ENCODE assay signal across 9 mouse cellular contexts in the genomic region with DNA sequence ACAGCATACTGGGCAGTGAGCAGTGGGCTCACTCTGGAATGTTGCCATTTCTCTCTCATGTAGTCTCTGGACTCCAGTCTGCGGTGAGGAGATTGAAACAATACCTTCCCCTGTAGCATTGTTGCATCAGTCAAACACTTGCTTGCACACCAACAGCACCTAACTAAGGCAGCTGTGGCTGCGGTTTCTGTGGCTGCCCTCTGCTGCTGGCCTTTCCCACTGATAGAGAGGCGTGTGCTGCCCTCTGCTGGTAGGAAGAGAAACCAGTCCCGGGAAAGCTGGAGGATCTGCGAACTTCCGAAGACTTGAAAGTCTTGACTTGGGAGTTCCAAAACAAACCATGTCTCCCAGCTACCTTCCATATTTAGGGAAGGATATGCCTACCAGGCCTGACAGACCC.
DNase-seq lines count a peak whose midpoint lies in the region; ATAC-seq and TF ChIP-seq lines count a peak whose summit lies in the region.
"Had no signal": no experiment of that assay in that cellular context is flagged by ENCODE, and none has a peak within 500 bp of the region (broad histone marks: within the 10 kb centered on the region; RNA-seq: fewer than 3 reads in every experiment).

No protein-coding gene starts in this region.

- ATAC-seq in embryonic facial prominence, embryonic 12.5 days (ENCODE audit: insufficient number of reproducible peaks, insufficient read depth, low FRiP score, low TSS enrichment), result peak; percentile 1; the same call in 1 of the 2 replicates
- ATAC-seq in kidney, postnatal 0 days (replicated peaks; ENCODE audit: low FRiP score, low read depth), result no peak
- peak; percentile 50; the same call in 1 of the 2 replicates for ATAC-seq in liver, embryonic 13.5 days (ENCODE audit: low read depth)
- peak; percentile 50; the same call in 1 of the 2 replicates for ATAC-seq in stomach, embryonic 14.5 days (ENCODE audit: insufficient number of reproducible peaks, insufficient read depth, low FRiP score, low read depth)

- no peak overlapping the region for H3K4me3 ChIP-seq in C2C12 (ENCODE audit: insufficient read depth, poor library complexity, severe bottlenecking)
- no peak overlapping the region for H3K4me3 ChIP-seq in embryonic facial prominence, embryonic 12.5 days
- H3K4me3 ChIP-seq in heart, embryonic 10.5 days, result no peak overlapping the region
- H3K4me3 ChIP-seq in kidney, postnatal 0 days (replicated peaks; ENCODE audit: low read depth, low read length), result no peak overlapping the region
- no peak overlapping the region for H3K4me3 ChIP-seq in liver, embryonic 13.5 days (replicated peaks)
- no peak overlapping the region for H3K4me3 ChIP-seq in stomach, embryonic 14.5 days (ENCODE audit: low read depth, low read length)
- H3K4me3 ChIP-seq: erythroblast, embryonic 14.5 days had no signal

- H3K27ac ChIP-seq in embryonic facial prominence, embryonic 12.5 days, result no peak overlapping the region
- H3K27ac ChIP-seq in heart, embryonic 10.5 days, result no peak overlapping the region
- no peak overlapping the region for H3K27ac ChIP-seq in kidney, postnatal 0 days
- H3K27ac ChIP-seq in liver, embryonic 13.5 days, result no peak overlapping the region
- H3K27ac ChIP-seq in stomach, embryonic 14.5 days (ENCODE audit: low read length), result no peak overlapping the region

- peaks cover 21% of the 10 kb centered on the region for H3K4me1 ChIP-seq in embryonic facial prominence, embryonic 12.5 days
- peaks cover 5% of the 10 kb centered on the region for H3K4me1 ChIP-seq in heart, embryonic 10.5 days
- H3K4me1 ChIP-seq in kidney, postnatal 0 days (replicated peaks; ENCODE audit: insufficient read depth, low read length), result peaks cover 6% of the 10 kb centered on the region; the same call in 1 of the 2 replicates
- peaks cover 5% of the 10 kb centered on the region; the same call in 1 of the 2 replicates for H3K4me1 ChIP-seq in liver, embryonic 13.5 days (replicated peaks)
- no peaks in the 10 kb centered on the region for H3K4me1 ChIP-seq in stomach, embryonic 14.5 days (ENCODE audit: control insufficient read depth, insufficient read depth, low read length)

- no peaks in the 10 kb centered on the region for H3K79me2 ChIP-seq in C2C12 (ENCODE audit: control insufficient read depth, insufficient read depth)

- DNase-seq in adrenal gland, postnatal 25 days, result peak; percentile 76
- peak; percentile 89 for DNase-seq in heart, embryonic 10.5 days (ENCODE audit: low spot score)
- peak; percentile 94 for DNase-seq in kidney, postnatal 0 days (ENCODE audit: low spot score)
- DNase-seq in liver, embryonic 13.5 days, result peak; percentile 23
- DNase-seq in neural tube, embryonic 10.5 days (ENCODE audit: extremely low spot score, low spot score), result peak; percentile 73

- H3K9ac ChIP-seq in embryonic facial prominence, embryonic 12.5 days, result no peak overlapping the region
- H3K9ac ChIP-seq in kidney, postnatal 0 days (ENCODE audit: low read depth, low read length), result no peak overlapping the region
- H3K9ac ChIP-seq in liver, embryonic 13.5 days, result no peak overlapping the region
- no peak overlapping the region for H3K9ac ChIP-seq in stomach, embryonic 14.5 days (replicated peaks; ENCODE audit: low read depth, low read length)

- H3K4me2 ChIP-seq in embryonic facial prominence, embryonic 12.5 days (replicated peaks), result no peak overlapping the region
- H3K4me2 ChIP-seq in kidney, postnatal 0 days (ENCODE audit: low read length), result no peak overlapping the region
- no peak overlapping the region for H3K4me2 ChIP-seq in liver, embryonic 13.5 days
- no peak overlapping the region for H3K4me2 ChIP-seq in stomach, embryonic 14.5 days (replicated peaks; ENCODE audit: low read depth, low read length)

- TF ChIP-seq CTCF in C2C12 (IDR thresholded peaks at IDR 0.05; ENCODE audit: control insufficient read depth, insufficient read depth, insufficient read length), result peak; percentile 74
- TF ChIP-seq CTCF in kidney, postnatal 0 days (IDR thresholded peaks at IDR 0.05; ENCODE audit: low read depth), result peak; percentile 99

- no peaks in the 10 kb centered on the region for H3K9me3 ChIP-seq in embryonic facial prominence, embryonic 12.5 days
- no peaks in the 10 kb centered on the region for H3K9me3 ChIP-seq in heart, embryonic 10.5 days
- H3K9me3 ChIP-seq in kidney, postnatal 0 days (replicated peaks; ENCODE audit: low read length), result no peaks in the 10 kb centered on the region
- H3K9me3 ChIP-seq in liver, embryonic 13.5 days (replicated peaks), result no peaks in the 10 kb centered on the region
- H3K9me3 ChIP-seq in stomach, embryonic 14.5 days (ENCODE audit: control insufficient read depth, low read depth, low read length), result no peaks in the 10 kb centered on the region

- no peak overlapping the region for H3ac ChIP-seq in C2C12 (ENCODE audit: control insufficient read depth, insufficient read length, low read depth)

- H3K79me3 ChIP-seq in C2C12 (ENCODE audit: low read depth), result no peaks in the 10 kb centered on the region

- 4% methylated on average over 6 of the region's 6 CpGs for WGBS in embryonic facial prominence, embryonic 12.5 days
- WGBS in heart, embryonic 10.5 days, result 3% methylated on average over 6 of the region's 6 CpGs
- WGBS in kidney, postnatal 0 days, result 4% methylated on average over 6 of the region's 6 CpGs
- 3% methylated on average over 6 of the region's 6 CpGs for WGBS in liver, embryonic 13.5 days (ENCODE audit: insufficient replicate concordance)
- 6% methylated on average over 6 of the region's 6 CpGs for WGBS in stomach, embryonic 14.5 days

- H3K27me3 ChIP-seq in C2C12 (ENCODE audit: control insufficient read depth, insufficient read depth, insufficient read length), result no peaks in the 10 kb centered on the region
- peaks cover 3% of the 10 kb centered on the region; the same call in 1 of the 2 replicates for H3K27me3 ChIP-seq in embryonic facial prominence, embryonic 12.5 days
- H3K27me3 ChIP-seq in heart, embryonic 10.5 days (ENCODE audit: insufficient read depth, poor library complexity, severe bottlenecking), result peaks cover 58% of the 10 kb centered on the region
- H3K27me3 ChIP-seq in kidney, postnatal 0 days (ENCODE audit: insufficient read depth, low read length), result peaks cover 3% of the 10 kb centered on the region; the same call in 1 of the 2 replicates
- H3K27me3 ChIP-seq in liver, embryonic 13.5 days, result no peaks in the 10 kb centered on the region
- no peaks in the 10 kb centered on the region for H3K27me3 ChIP-seq in stomach, embryonic 14.5 days (ENCODE audit: control insufficient read depth, insufficient read depth, low read length)

- H3K36me3 ChIP-seq in C2C12 (ENCODE audit: control insufficient read depth, insufficient read depth), result no peaks in the 10 kb centered on the region
- H3K36me3 ChIP-seq in embryonic facial prominence, embryonic 12.5 days, result no peaks in the 10 kb centered on the region
- no peaks in the 10 kb centered on the region for H3K36me3 ChIP-seq in heart, embryonic 10.5 days
- H3K36me3 ChIP-seq in kidney, postnatal 0 days (ENCODE audit: insufficient read depth, low read length), result no peaks in the 10 kb centered on the region
- no peaks in the 10 kb centered on the region for H3K36me3 ChIP-seq in liver, embryonic 13.5 days
- H3K36me3 ChIP-seq in stomach, embryonic 14.5 days (ENCODE audit: control insufficient read depth, insufficient read depth, low read length), result no peaks in the 10 kb centered on the region

TF ChIP-seq in C2C12, 6 proteins besides CTCF, POLR2A, EP300 and RAD21:
- TF ChIP-seq MYOD1 (IDR thresholded peaks at IDR 0.05; ENCODE audit: control insufficient read depth, insufficient read length, low read depth), result peak; percentile 86
- TF ChIP-seq USF1 (IDR thresholded peaks at IDR 0.05; ENCODE audit: low read depth), result no peak
- no peak for TF ChIP-seq FOSL1 (IDR thresholded peaks at IDR 0.05; ENCODE audit: insufficient read depth, low read length, poor library complexity, severe bottlenecking)
- peak; percentile 18 for TF ChIP-seq MAX (IDR thresholded peaks at IDR 0.05)
- peak; percentile 77 for TF ChIP-seq CEBPB (IDR thresholded peaks at IDR 0.05; ENCODE audit: low read depth)
- TF ChIP-seq MYOG (IDR thresholded peaks at IDR 0.05; ENCODE audit: control insufficient read depth, extremely low read depth, insufficient read length), result no peak

Comparison
In these comparisons a context has a peak if more than half of its experiments do, and no peak if none do; other contexts are left out.
1. DNase-seq: peak in every context shown above with its lines; median percentile 94 in kidney, postnatal 0 days; 89 in heart, embryonic 10.5 days; 76 in adrenal gland, postnatal 25 days; 73 in neural tube, embryonic 10.5 days; 23 in liver, embryonic 13.5 days.